Mouse (Mus musculus): ENCODE measurements at regions not wholly inside any gene's neighbourhood (a gene's known extent, or its start where the extent isn't known, plus 50 kb on each side); places are given as distances from the start of the nearest gene placed in this dataset.
A peak's percentile ranks its signal among the peaks of the same experiment; 100 is the strongest.

DNA sequence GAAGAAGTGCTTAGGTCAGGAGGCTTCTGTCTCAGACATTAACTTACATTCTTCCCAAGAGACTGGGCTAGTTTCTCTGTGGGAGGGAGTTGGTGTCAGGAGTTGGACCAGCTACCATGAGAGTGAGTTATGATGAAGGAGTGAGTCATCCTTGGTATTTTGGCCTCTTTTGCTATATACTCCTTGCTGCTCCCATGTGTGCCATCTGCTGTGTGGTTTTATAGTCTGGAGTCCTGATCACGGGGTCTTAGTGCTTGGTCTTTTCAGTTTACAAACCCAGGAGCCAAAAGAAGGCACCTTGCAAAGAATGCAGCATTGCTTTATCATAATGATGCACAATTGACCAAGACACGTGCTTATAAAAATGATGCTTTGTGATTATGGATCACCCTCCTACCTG, 56.6 kb downstream of the Zfp503 start:
- 67% methylated on average over 2 of the region's 2 CpGs for WGBS
- no peak overlapping the region for H3K4me3 ChIP-seq (ENCODE audit: low read length)
- H3K27me3 ChIP-seq (ENCODE audit: control insufficient read depth, insufficient read depth, low read length): no peaks in the 10 kb centered on the region
- no peaks in the 10 kb centered on the region for H3K36me3 ChIP-seq (ENCODE audit: control insufficient read depth, insufficient read depth)
- ATAC-seq (replicated peaks; ENCODE audit: extremely low read depth, insufficient read depth, low FRiP score): no peak
- no peaks in the 10 kb centered on the region for H3K4me1 ChIP-seq (ENCODE audit: control insufficient read depth, insufficient read depth, low read length)
- H3K9ac ChIP-seq (ENCODE audit: low read length): no peak overlapping the region
- no peak overlapping the region for H3K4me2 ChIP-seq (ENCODE audit: low read depth, low read length)
- H3K27ac ChIP-seq (ENCODE audit: low read length): no peak overlapping the region
- no peaks in the 10 kb centered on the region for H3K9me3 ChIP-seq (replicated peaks; ENCODE audit: control insufficient read depth, low read length)

DNA sequence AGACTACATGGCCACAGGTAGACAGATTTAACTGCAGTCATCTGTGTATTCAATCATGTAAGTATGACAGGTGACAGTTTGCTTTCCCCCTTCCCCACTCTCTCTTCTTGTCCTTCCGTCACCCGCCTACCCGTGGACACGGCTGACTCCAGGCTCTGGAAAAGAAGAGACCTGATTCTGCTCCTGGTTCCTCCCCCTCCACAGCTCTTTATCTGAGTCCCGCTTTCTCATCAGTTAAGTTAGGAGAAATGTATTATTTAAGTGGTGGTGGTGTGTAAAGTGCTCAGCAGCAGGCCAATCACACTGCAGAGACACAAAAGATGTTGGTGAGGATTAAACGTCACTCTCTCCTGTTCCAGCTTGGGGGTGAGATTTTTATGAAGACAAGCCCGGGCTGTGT, 57.5 kb downstream of the Zfp503 start:
- Histone ChIP-seq H3K4me3 (ENCODE audit: low read length) (no peak overlapping the region), H3K4me2 (ENCODE audit: low read depth, low read length) (no peak overlapping the region), H3K9me3 (replicated peaks; ENCODE audit: control insufficient read depth, low read length) (no peaks in the 10 kb centered on the region), H3K4me1 (ENCODE audit: control insufficient read depth, insufficient read depth, low read length) (no peaks in the 10 kb centered on the region), H3K9ac (ENCODE audit: low read length) (no peak overlapping the region), H3K27me3 (ENCODE audit: control insufficient read depth, insufficient read depth, low read length) (no peaks in the 10 kb centered on the region), H3K36me3 (ENCODE audit: control insufficient read depth, insufficient read depth) (no peaks in the 10 kb centered on the region), H3K27ac (ENCODE audit: low read length) (no peak overlapping the region)
- no peak for ATAC-seq (replicated peaks; ENCODE audit: extremely low read depth, insufficient read depth, low FRiP score)
- WGBS: 49% methylated on average over 7 of the region's 7 CpGs

DNA sequence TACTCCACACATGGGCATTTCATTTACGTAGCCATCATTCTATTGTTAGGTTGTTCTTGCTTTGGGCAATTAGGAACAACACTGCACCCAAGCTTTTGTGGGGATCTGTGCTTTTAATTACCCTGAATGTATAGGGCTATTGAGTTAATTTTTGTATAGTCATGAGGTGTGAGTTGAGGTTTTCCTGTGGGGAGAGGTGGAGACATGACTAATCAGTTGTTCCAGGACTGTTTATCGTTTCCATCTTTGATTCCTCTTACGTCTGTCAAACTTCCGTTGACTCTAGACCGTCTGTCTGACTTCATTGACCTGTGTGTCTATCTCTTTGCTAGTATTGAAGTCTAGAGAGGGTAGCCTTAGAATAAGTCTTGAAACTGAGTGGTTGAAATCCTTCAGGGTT, 60.4 kb downstream of the Zfp503 start:
- no peak for ATAC-seq (replicated peaks; ENCODE audit: extremely low read depth, insufficient read depth, low FRiP score)
- Histone ChIP-seq H3K9ac (ENCODE audit: low read length) (no peak overlapping the region), H3K9me3 (replicated peaks; ENCODE audit: control insufficient read depth, low read length) (no peaks in the 10 kb centered on the region), H3K4me3 (ENCODE audit: low read length) (no peak overlapping the region), H3K36me3 (ENCODE audit: control insufficient read depth, insufficient read depth) (no peaks in the 10 kb centered on the region), H3K27me3 (ENCODE audit: control insufficient read depth, insufficient read depth, low read length) (no peaks in the 10 kb centered on the region), H3K4me2 (ENCODE audit: low read depth, low read length) (no peak overlapping the region), H3K4me1 (ENCODE audit: control insufficient read depth, insufficient read depth, low read length) (no peaks in the 10 kb centered on the region), H3K27ac (ENCODE audit: low read length) (no peak overlapping the region)
- WGBS: 61% methylated on average over 5 of the region's 5 CpGs

GRCm38 (mm10) chr14:21916671-21917070, 67.9 kb upstream of the Comtd1 start:
- H3K4me3 ChIP-seq (ENCODE audit: low read length): no peak overlapping the region
- H3K27me3 ChIP-seq (ENCODE audit: control insufficient read depth, insufficient read depth, low read length): no peaks in the 10 kb centered on the region
- no peak overlapping the region for H3K9ac ChIP-seq (ENCODE audit: low read length)
- no peak overlapping the region for H3K4me2 ChIP-seq (ENCODE audit: low read depth, low read length)
- ATAC-seq (replicated peaks; ENCODE audit: extremely low read depth, insufficient read depth, low FRiP score): no peak
- no peaks in the 10 kb centered on the region for H3K4me1 ChIP-seq (ENCODE audit: control insufficient read depth, insufficient read depth, low read length)
- H3K36me3 ChIP-seq (ENCODE audit: control insufficient read depth, insufficient read depth): no peaks in the 10 kb centered on the region
- 81% methylated on average over 3 of the region's 3 CpGs for WGBS
- H3K9me3 ChIP-seq (replicated peaks; ENCODE audit: control insufficient read depth, low read length): 0 out of 2 replicates have a peak, but pooled peaks cover 2% of the 10 kb centered on the region
- H3K27ac ChIP-seq (ENCODE audit: low read length): no peak overlapping the region

DNA sequence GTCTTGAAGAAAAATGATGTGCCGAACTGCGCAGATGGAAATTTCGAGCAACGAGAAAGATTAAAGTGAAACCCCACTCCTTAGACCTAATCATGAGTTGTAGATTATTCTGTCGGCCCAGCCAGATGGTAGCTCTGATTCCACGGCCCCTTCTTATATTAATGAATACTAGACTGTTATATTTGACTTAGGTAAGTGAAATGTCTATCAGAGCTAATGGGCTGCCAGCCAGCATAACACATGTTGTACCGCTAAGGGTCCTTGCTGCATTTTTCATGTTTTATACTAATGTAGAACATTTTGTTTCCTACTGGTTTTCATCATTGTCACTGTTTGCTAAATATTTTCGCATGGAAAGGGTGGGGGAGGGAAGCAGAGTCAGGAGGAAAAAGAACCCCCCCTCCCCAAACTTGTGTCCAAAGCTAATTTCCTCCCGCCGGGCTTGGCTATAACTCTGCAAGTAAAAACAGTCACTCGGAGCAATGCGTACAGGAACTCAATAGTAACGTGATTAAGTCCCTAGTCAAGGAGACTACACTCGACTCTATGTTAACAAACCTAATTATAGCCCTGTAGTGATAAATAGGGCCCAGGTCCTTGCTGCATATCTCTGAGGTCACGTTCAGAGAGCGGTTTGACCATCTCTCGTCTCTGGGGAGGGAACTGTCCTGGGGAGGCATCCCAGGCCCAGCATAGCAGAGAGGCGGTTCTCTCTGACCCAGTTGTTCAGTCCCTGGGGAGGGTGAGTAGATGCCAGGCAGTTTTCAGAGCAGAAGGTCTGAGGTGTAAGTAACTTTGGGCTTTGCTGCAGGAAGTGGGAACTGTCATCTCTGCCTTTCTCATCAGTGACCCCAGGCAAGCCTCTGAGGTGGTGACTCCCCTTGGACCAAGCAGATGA, 56.0 kb upstream of the Comtd1 start:
- Histone ChIP-seq H3K4me1 (ENCODE audit: control insufficient read depth, insufficient read depth, low read length) (peaks cover 24% of the 10 kb centered on the region), H3K4me3 (ENCODE audit: low read length) (peak overlapping the region; percentile 3; the same call in 1 of the 2 replicates), H3K27ac (ENCODE audit: low read length) (peak overlapping the region; percentile 8), H3K4me2 (ENCODE audit: low read depth, low read length) (peak overlapping the region; percentile 43), H3K9ac (ENCODE audit: low read length) (no peak overlapping the region), H3K9me3 (replicated peaks; ENCODE audit: control insufficient read depth, low read length) (no peaks in the 10 kb centered on the region), H3K27me3 (ENCODE audit: control insufficient read depth, insufficient read depth, low read length) (no peaks in the 10 kb centered on the region), H3K36me3 (ENCODE audit: control insufficient read depth, insufficient read depth) (no peaks in the 10 kb centered on the region)
- ATAC-seq (replicated peaks; ENCODE audit: extremely low read depth, insufficient read depth, low FRiP score): peak; percentile 42
- 19% methylated on average over 18 of the region's 18 CpGs for WGBS

DNA sequence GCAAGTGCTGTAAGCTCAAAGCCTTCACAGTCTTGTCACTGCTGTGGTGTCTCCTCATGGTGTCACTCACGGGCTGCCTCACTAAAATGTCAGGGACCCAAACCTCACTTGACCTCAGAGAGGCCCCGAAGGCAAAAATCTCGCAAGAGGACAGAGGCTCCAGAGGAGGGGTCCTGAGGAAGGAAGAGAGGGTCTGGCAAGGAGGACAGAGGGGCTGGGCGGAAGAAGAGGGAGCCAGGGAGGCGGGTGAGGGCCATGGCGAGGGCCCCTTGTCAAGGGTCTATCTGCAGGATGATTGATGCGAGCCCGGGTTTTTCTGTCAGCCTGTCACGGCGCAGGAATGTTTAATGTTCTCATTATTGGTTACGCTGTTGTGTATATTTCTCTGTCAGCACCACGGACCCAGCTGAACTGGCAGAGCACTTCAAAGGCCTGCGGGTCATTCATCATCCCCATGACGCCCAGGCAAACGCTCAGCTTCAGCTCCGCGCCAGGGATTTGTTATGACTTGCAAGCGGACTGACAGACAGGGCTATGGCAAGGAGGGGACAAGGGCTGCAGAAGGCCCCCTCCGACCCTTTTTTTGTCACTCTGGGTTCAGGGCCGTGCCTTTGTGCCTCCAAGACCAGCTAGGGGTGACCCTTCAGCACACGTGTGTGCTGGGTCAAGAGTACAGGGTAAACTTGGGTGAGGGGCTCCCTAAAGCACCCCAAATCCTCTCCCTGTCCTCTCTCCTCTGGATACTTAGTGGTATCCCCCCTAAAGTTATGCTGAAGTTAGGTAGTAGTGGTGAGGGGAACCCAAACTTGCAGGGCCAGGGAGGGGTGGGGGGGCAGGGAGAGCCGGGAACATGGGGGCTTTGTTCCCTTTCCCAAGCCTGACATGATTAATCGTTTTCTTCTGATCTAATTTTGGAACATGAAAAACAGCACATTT, 55.1 kb upstream of the Comtd1 start:
- Histone ChIP-seq H3K27ac (ENCODE audit: low read length) (peak overlapping the region; percentile 81), H3K36me3 (ENCODE audit: control insufficient read depth, insufficient read depth) (no peaks in the 10 kb centered on the region), H3K9me3 (replicated peaks; ENCODE audit: control insufficient read depth, low read length) (no peaks in the 10 kb centered on the region), H3K27me3 (ENCODE audit: control insufficient read depth, insufficient read depth, low read length) (no peaks in the 10 kb centered on the region), H3K4me3 (ENCODE audit: low read length) (no peak overlapping the region; the same call in 1 of the 2 replicates), H3K4me2 (ENCODE audit: low read depth, low read length) (peak overlapping the region; percentile 43), H3K9ac (ENCODE audit: low read length) (0 out of 2 replicates have a peak overlapping the region, but pooled peaks have one; percentile 14), H3K4me1 (ENCODE audit: control insufficient read depth, insufficient read depth, low read length) (peaks cover 24% of the 10 kb centered on the region)
- peak; percentile 66 for ATAC-seq (replicated peaks; ENCODE audit: extremely low read depth, insufficient read depth, low FRiP score)
- 14% methylated on average over 23 of the region's 23 CpGs for WGBS

DNA sequence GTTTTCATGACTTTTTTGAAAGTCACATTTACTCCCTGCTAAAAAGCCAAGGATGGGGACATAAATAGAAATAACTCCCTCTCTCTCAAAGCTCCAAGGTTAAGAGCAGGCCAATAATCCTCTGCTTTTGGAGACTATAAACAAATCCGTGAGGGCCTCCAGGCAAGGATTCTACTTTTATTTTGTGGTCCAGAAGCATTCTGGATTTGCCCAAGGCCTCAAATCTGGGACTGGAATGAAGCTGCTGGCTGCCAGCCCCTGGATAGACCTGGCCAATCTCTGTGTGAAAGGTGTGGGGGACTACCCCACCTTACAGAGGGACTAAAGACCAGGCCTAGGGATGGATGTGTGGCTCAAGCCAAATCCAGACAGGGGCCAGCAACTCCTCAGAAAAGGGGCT, 54.1 kb upstream of the Comtd1 start:
- Histone ChIP-seq H3K36me3 (ENCODE audit: control insufficient read depth, insufficient read depth) (no peaks in the 10 kb centered on the region), H3K4me1 (ENCODE audit: control insufficient read depth, insufficient read depth, low read length) (peaks cover 24% of the 10 kb centered on the region), H3K4me2 (ENCODE audit: low read depth, low read length) (no peak overlapping the region), H3K9me3 (replicated peaks; ENCODE audit: control insufficient read depth, low read length) (no peaks in the 10 kb centered on the region), H3K9ac (ENCODE audit: low read length) (no peak overlapping the region), H3K4me3 (ENCODE audit: low read length) (no peak overlapping the region), H3K27ac (ENCODE audit: low read length) (no peak overlapping the region; the same call in 1 of the 2 replicates), H3K27me3 (ENCODE audit: control insufficient read depth, insufficient read depth, low read length) (no peaks in the 10 kb centered on the region)
- WGBS: 70% methylated on average over 1 of the region's 1 CpGs
- ATAC-seq (replicated peaks; ENCODE audit: extremely low read depth, insufficient read depth, low FRiP score): no peak

- WGBS: 92% methylated on average over 3 of the region's 3 CpGs
- H3K9ac ChIP-seq (ENCODE audit: low read length): no peak overlapping the region
- no peak overlapping the region for H3K4me3 ChIP-seq (ENCODE audit: low read length)
- no peaks in the 10 kb centered on the region for H3K27me3 ChIP-seq (ENCODE audit: control insufficient read depth, insufficient read depth, low read length)
- H3K4me1 ChIP-seq (ENCODE audit: control insufficient read depth, insufficient read depth, low read length): peaks cover 24% of the 10 kb centered on the region
- H3K9me3 ChIP-seq (replicated peaks; ENCODE audit: control insufficient read depth, low read length): no peaks in the 10 kb centered on the region
- H3K27ac ChIP-seq (ENCODE audit: low read length): no peak overlapping the region
- no peak for ATAC-seq (replicated peaks; ENCODE audit: extremely low read depth, insufficient read depth, low FRiP score)
- H3K36me3 ChIP-seq (ENCODE audit: control insufficient read depth, insufficient read depth): no peaks in the 10 kb centered on the region
- no peak overlapping the region for H3K4me2 ChIP-seq (ENCODE audit: low read depth, low read length)
Observed at GRCm38 (mm10) chr14:21902456-21902855, 53.7 kb upstream of the Comtd1 start.

GRCm38 (mm10) chr14:21900951-21901350, 52.2 kb upstream of the Comtd1 start:
- H3K27me3 ChIP-seq (ENCODE audit: control insufficient read depth, insufficient read depth, low read length): no peaks in the 10 kb centered on the region
- no peak overlapping the region for H3K4me2 ChIP-seq (ENCODE audit: low read depth, low read length)
- ATAC-seq (replicated peaks; ENCODE audit: extremely low read depth, insufficient read depth, low FRiP score): no peak
- H3K9ac ChIP-seq (ENCODE audit: low read length): no peak overlapping the region
- no peaks in the 10 kb centered on the region for H3K36me3 ChIP-seq (ENCODE audit: control insufficient read depth, insufficient read depth)
- H3K4me1 ChIP-seq (ENCODE audit: control insufficient read depth, insufficient read depth, low read length): peaks cover 24% of the 10 kb centered on the region
- WGBS: 69% methylated on average over 2 of the region's 2 CpGs
- peaks cover under 1% of the 10 kb centered on the region; the same call in 1 of the 2 replicates for H3K9me3 ChIP-seq (replicated peaks; ENCODE audit: control insufficient read depth, low read length)
- H3K4me3 ChIP-seq (ENCODE audit: low read length): no peak overlapping the region
- no peak overlapping the region for H3K27ac ChIP-seq (ENCODE audit: low read length)

Data from heart, embryonic 16.5 days (tissue).